Mouse (Mus musculus): ENCODE data around the gene Slc25a17. TPM values are rescaled to one million over a fixed set of nuclear protein-coding genes. Genes with fewer than 3 reads are reported as not detected.

The Slc25a17 gene
- total RNA-seq, 1 experiment = 86.3 TPM

- no peak overlapping the region for H3K27ac ChIP-seq (ENCODE audit: insufficient read depth, low read depth, low read length, poor library complexity, severe bottlenecking)
- DNase-seq (ENCODE audit: low read depth, low spot score) = no peak
- in situ Hi-C loops (cut with MboI; ENCODE audit: low sequenced_read_pairs in 2 of 2, unreplicated experiment in 2 of 2) = no loop called here
- no peaks in the 10 kb centered on the region for H3K9me3 ChIP-seq (ENCODE audit: control insufficient read depth, insufficient read depth, low read depth, low read length)
- H3K4me3 ChIP-seq (ENCODE audit: insufficient read depth in 1 of 2, low read depth in 1 of 2, low read length in 2 of 2, poor library complexity in 1 of 2, severe bottlenecking in 1 of 2) = no peak overlapping the region
- no peak for TF ChIP-seq ZNF384 (IDR thresholded peaks at IDR 0.05; ENCODE audit: low read depth, low read length)
- no peak for TF ChIP-seq MAFK (IDR thresholded peaks at IDR 0.05; ENCODE audit: insufficient read depth, low read depth, low read length)
- no peak for TF ChIP-seq HCFC1 (IDR thresholded peaks at IDR 0.05; ENCODE audit: borderline replicate concordance, insufficient read depth, low read length)
- no peak for TF ChIP-seq ZC3H11A (IDR thresholded peaks at IDR 0.05; ENCODE audit: borderline replicate concordance, low read depth, low read length)
- TF ChIP-seq CHD2 (IDR thresholded peaks at IDR 0.05; ENCODE audit: low read depth, low read length) = no peak
- H3K36me3 ChIP-seq (ENCODE audit: control insufficient read depth, insufficient read depth, low read length, poor library complexity, severe bottlenecking) = no peaks in the 10 kb centered on the region
- peaks cover 0 to 9% of the 10 kb centered on the region in 2 experiments; a peak in 1 of 4 replicates for H3K4me1 ChIP-seq (ENCODE audit: control insufficient read depth in 2 of 2, insufficient read depth in 2 of 2, low read length in 2 of 2, poor library complexity in 1 of 2)
- no peak overlapping the region for H3K9ac ChIP-seq (ENCODE audit: insufficient read depth, low read depth, low read length, poor library complexity, severe bottlenecking)
These were observed 60.0 kb downstream of the Slc25a17 start for GRCm38 (mm10) chr15:81300520-81301069.

GRCm38 (mm10) chr15:81299549-81299948 lies 61.1 kb downstream of the Slc25a17 start:
- no peak overlapping the region for H3K27ac ChIP-seq (ENCODE audit: insufficient read depth, low read depth, low read length, poor library complexity, severe bottlenecking)
- H3K4me3 ChIP-seq (ENCODE audit: insufficient read depth in 1 of 2, low read depth in 1 of 2, low read length in 2 of 2, poor library complexity in 1 of 2, severe bottlenecking in 1 of 2) = no peak overlapping the region
- no peak for DNase-seq (ENCODE audit: low read depth, low spot score)
- no peaks in the 10 kb centered on the region for H3K36me3 ChIP-seq (ENCODE audit: control insufficient read depth, insufficient read depth, low read length, poor library complexity, severe bottlenecking)
- peaks cover 0 to 9% of the 10 kb centered on the region in 2 experiments; a peak in 1 of 4 replicates for H3K4me1 ChIP-seq (ENCODE audit: control insufficient read depth in 2 of 2, insufficient read depth in 2 of 2, low read length in 2 of 2, poor library complexity in 1 of 2)
- in situ Hi-C loops (cut with MboI; ENCODE audit: low sequenced_read_pairs in 2 of 2, unreplicated experiment in 2 of 2) = no loop called here
- TF ChIP-seq HCFC1 (IDR thresholded peaks at IDR 0.05; ENCODE audit: borderline replicate concordance, insufficient read depth, low read length) = no peak
- TF ChIP-seq ZNF384 (IDR thresholded peaks at IDR 0.05; ENCODE audit: low read depth, low read length) = no peak
- TF ChIP-seq CHD2 (IDR thresholded peaks at IDR 0.05; ENCODE audit: low read depth, low read length) = no peak
- no peak for TF ChIP-seq ZC3H11A (IDR thresholded peaks at IDR 0.05; ENCODE audit: borderline replicate concordance, low read depth, low read length)
- H3K9ac ChIP-seq (ENCODE audit: insufficient read depth, low read depth, low read length, poor library complexity, severe bottlenecking) = no peak overlapping the region
- no peaks in the 10 kb centered on the region for H3K9me3 ChIP-seq (ENCODE audit: control insufficient read depth, insufficient read depth, low read depth, low read length)

DNA sequence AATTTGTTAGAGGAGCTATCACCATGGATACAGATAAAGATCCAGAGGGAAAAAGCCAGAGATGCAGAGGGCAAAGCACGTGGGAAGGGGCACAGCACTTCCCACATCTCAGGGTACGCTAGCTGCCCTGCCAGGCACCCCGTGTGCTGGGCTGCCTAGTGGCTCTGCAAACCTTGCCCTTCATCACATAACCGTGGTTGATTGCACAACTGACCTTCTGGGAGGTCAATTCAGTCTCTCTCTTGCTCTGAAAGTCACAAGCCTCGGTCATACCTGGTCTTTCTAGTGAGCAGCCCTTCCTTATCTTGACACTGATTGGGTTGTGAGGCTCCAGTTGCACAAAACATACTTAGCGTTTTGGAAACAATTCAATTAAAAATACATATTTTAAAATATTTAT lies 62.4 kb downstream of the Slc25a17 start:
- no peaks in the 10 kb centered on the region for H3K36me3 ChIP-seq (ENCODE audit: control insufficient read depth, insufficient read depth, low read length, poor library complexity, severe bottlenecking)
- DNase-seq (ENCODE audit: low read depth, low spot score) = no peak
- H3K9ac ChIP-seq (ENCODE audit: insufficient read depth, low read depth, low read length, poor library complexity, severe bottlenecking) = no peak overlapping the region
- TF ChIP-seq MAFK (IDR thresholded peaks at IDR 0.05; ENCODE audit: insufficient read depth, low read depth, low read length) (no peak), ZNF384 (IDR thresholded peaks at IDR 0.05; ENCODE audit: low read depth, low read length) (no peak), CHD2 (IDR thresholded peaks at IDR 0.05; ENCODE audit: low read depth, low read length) (no peak), ZC3H11A (IDR thresholded peaks at IDR 0.05; ENCODE audit: borderline replicate concordance, low read depth, low read length) (no peak), HCFC1 (IDR thresholded peaks at IDR 0.05; ENCODE audit: borderline replicate concordance, insufficient read depth, low read length) (no peak)
- H3K4me1 ChIP-seq (ENCODE audit: control insufficient read depth in 2 of 2, insufficient read depth in 2 of 2, low read length in 2 of 2, poor library complexity in 1 of 2) = peaks cover 0 to 9% of the 10 kb centered on the region in 2 experiments; a peak in 1 of 4 replicates
- H3K9me3 ChIP-seq (ENCODE audit: control insufficient read depth, insufficient read depth, low read depth, low read length) = no peaks in the 10 kb centered on the region
- no peak overlapping the region for H3K4me3 ChIP-seq (ENCODE audit: insufficient read depth in 1 of 2, low read depth in 1 of 2, low read length in 2 of 2, poor library complexity in 1 of 2, severe bottlenecking in 1 of 2)
- H3K27ac ChIP-seq (ENCODE audit: insufficient read depth, low read depth, low read length, poor library complexity, severe bottlenecking) = no peak overlapping the region
- in situ Hi-C loops (cut with MboI; ENCODE audit: low sequenced_read_pairs in 2 of 2, unreplicated experiment in 2 of 2) = no loop called here

- H3K27ac ChIP-seq (ENCODE audit: insufficient read depth, low read depth, low read length, poor library complexity, severe bottlenecking) = no peak overlapping the region
- in situ Hi-C loops (cut with MboI; ENCODE audit: low sequenced_read_pairs in 2 of 2, unreplicated experiment in 2 of 2) = no loop called here
- H3K9me3 ChIP-seq (ENCODE audit: control insufficient read depth, insufficient read depth, low read depth, low read length) = no peaks in the 10 kb centered on the region
- H3K4me1 ChIP-seq (ENCODE audit: control insufficient read depth in 2 of 2, insufficient read depth in 2 of 2, low read length in 2 of 2, poor library complexity in 1 of 2) = peaks cover 0 to 9% of the 10 kb centered on the region in 2 experiments; a peak in 1 of 4 replicates
- H3K9ac ChIP-seq (ENCODE audit: insufficient read depth, low read depth, low read length, poor library complexity, severe bottlenecking) = no peak overlapping the region
- no peak overlapping the region for H3K4me3 ChIP-seq (ENCODE audit: insufficient read depth in 1 of 2, low read depth in 1 of 2, low read length in 2 of 2, poor library complexity in 1 of 2, severe bottlenecking in 1 of 2)
- no peaks in the 10 kb centered on the region for H3K36me3 ChIP-seq (ENCODE audit: control insufficient read depth, insufficient read depth, low read length, poor library complexity, severe bottlenecking)
- no peak for DNase-seq (ENCODE audit: low read depth, low spot score)
- TF ChIP-seq CHD2 (IDR thresholded peaks at IDR 0.05; ENCODE audit: low read depth, low read length) = no peak
- no peak for TF ChIP-seq MAFK (IDR thresholded peaks at IDR 0.05; ENCODE audit: insufficient read depth, low read depth, low read length)
- no peak for TF ChIP-seq HCFC1 (IDR thresholded peaks at IDR 0.05; ENCODE audit: borderline replicate concordance, insufficient read depth, low read length)
- no peak for TF ChIP-seq ZNF384 (IDR thresholded peaks at IDR 0.05; ENCODE audit: low read depth, low read length)
- TF ChIP-seq ZC3H11A (IDR thresholded peaks at IDR 0.05; ENCODE audit: borderline replicate concordance, low read depth, low read length) = no peak
These were observed 63.1 kb downstream of the Slc25a17 start for GRCm38 (mm10) chr15:81297543-81297942.

All from ES-E14 (cell line).